Mouse (Mus musculus): ENCODE results near the gene Top3a.

- TF ChIP-seq CTCF (IDR thresholded peaks at IDR 0.05) = no peak
- TF ChIP-seq EP300 (IDR thresholded peaks at IDR 0.05) = no peak
These were observed 72.9 kb downstream of the Top3a start for GRCm38 (mm10) chr11:60704023-60704880.
